Mouse (Mus musculus): ENCODE measurements around the gene Rbm20. TPM values are rescaled to one million over a fixed set of nuclear protein-coding genes. Genes with fewer than 3 reads are reported as not detected.

Rbm20 gene
- total and polyA plus RNA-seq, 3 experiments, result 37.3 to 58.6 TPM; not detected in 1

DNA sequence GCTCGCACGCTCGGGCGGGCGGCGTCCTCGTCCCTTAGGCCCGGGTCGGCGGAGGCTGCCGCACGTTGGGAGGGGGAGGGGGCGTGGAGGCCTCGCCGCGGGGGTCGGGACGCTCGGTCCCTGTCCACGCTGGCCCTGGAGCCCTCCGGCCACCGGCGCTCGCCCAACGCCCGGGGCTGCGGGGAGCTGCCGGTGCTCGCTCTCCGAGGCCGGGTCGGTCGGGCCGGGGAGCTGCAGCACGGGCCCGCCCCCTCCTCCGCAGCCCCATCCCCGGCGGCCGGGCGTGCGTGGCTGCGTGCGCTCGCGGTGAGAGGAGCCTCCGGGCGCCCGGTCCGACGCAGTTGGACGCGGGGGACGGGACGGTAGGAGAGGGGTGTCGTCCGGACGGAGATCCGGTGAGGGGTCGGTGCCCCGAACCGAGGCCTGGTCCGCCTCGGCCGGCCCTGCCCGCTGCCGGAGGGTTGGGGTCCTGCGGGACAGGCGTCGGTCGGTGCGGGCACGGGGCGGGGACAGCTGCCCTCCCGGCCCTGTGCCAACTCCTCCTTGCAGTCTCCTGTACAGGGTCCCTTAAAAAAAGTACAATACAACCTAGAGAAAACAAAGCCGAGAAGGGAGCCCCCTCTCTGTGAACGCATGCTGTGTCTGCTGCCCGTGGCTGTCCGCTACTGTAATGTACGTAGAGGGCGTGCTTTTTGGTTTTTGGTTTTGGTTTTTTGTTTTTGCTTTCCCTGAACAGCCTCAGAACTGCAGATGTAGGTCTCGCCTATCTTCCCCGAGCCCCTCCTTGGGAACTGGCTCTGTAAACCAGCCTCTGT lies 226.6 kb downstream of the Rbm20 start (continued):
- no peak for TF ChIP-seq ZKSCAN1 (IDR thresholded peaks at IDR 0.05; ENCODE audit: low read depth, low read length)
- TF ChIP-seq JUND (IDR thresholded peaks at IDR 0.05; ENCODE audit: low read depth, low read length), result no peak
- peak; percentile 67 for TF ChIP-seq HCFC1 (IDR thresholded peaks at IDR 0.05; ENCODE audit: low read depth, low read length)
- peak; percentile 41; the same call in 1 of the 2 replicates for TF ChIP-seq CHD1 (IDR thresholded peaks at IDR 0.05; ENCODE audit: low read depth, low read length)
- TF ChIP-seq MYB (IDR thresholded peaks at IDR 0.05; ENCODE audit: low read depth, low read length), result no peak
- peak; percentile 73 for TF ChIP-seq ZNF384 (IDR thresholded peaks at IDR 0.05; ENCODE audit: low read depth, low read length)
- 0 out of 2 replicates have a peak, but pooled peaks have one; percentile 70 for TF ChIP-seq UBTF (IDR thresholded peaks at IDR 0.05; ENCODE audit: borderline replicate concordance, insufficient read depth, low read depth, low read length)
- TF ChIP-seq MEF2A (IDR thresholded peaks at IDR 0.05; ENCODE audit: extremely low read depth, insufficient replicate concordance, low read depth, low read length, poor library complexity, severe bottlenecking), result no peak
- no peak for TF ChIP-seq TAL1 (IDR thresholded peaks at IDR 0.05; ENCODE audit: low read length)

DNA sequence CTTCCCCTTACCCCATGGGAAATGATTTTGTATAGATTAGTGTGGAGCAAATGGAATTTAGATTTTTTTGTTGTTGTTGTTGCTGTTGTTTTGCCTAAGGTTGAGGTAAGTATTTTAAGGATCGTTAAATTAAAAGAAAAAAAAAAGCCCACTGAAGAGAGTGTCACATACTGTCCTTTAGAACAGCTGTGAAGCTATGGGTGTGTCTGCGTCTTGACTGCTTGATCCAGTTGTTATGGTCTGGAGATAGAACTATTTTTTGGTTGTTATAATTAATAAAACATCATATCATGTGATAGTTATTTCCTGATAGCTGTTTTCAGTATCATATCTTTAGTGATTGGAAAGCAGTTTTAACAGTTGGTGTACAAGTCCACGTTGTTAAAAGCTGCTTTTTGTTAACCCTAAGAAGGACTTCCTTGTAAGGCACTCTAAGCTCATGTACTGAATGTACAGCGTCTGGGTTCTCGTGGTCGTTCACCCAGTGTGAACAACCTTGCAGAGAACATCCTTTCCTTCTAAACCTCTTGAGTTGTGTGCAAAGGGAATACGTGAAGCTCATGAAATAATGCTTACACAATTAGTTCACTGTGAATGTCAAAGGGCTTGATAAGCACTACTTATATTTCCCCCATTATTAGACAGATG lies 227.9 kb downstream of the Rbm20 start:
- peak; percentile 67 for DNase-seq (ENCODE audit: low read depth, low spot score)
- Histone ChIP-seq H3K9me3 (replicated peaks; ENCODE audit: insufficient read depth, low read length) (no peaks in the 10 kb centered on the region), H3K27me3 (ENCODE audit: control insufficient read depth in 1 of 2, insufficient read depth in 2 of 2, low read length in 2 of 2) (no peaks in the 10 kb centered on the region), H3K36me3 (ENCODE audit: control insufficient read depth in 1 of 2, insufficient read depth in 2 of 2, low read length in 2 of 2) (peaks cover 4 to 14% of the 10 kb centered on the region in 2 experiments; a peak in 3 of 4 replicates), H3K27ac (ENCODE audit: control insufficient read depth, low read depth, low read length) (peak overlapping the region; percentile 29; the same call in 1 of the 2 replicates), H3K79me2 (ENCODE audit: control insufficient read depth, insufficient read depth, low read length, poor library complexity) (peaks cover 12% of the 10 kb centered on the region), H3K4me3 (ENCODE audit: control insufficient read depth in 1 of 2, insufficient read depth in 1 of 2, low read depth in 2 of 2, low read length in 2 of 2) (peak overlapping the region; percentile 47 to 96), H3K9ac (ENCODE audit: control insufficient read depth, low read depth, low read length, poor library complexity, severe bottlenecking) (peak overlapping the region; percentile 60), H3K4me1 (ENCODE audit: control insufficient read depth in 1 of 2, insufficient read depth in 2 of 2, low read length in 2 of 2) (peaks cover 13 to 17% of the 10 kb centered on the region in 2 experiments)
- TF ChIP-seq RCOR1 (IDR thresholded peaks at IDR 0.05; ENCODE audit: low read depth, low read length), result no peak
- TF ChIP-seq CHD1 (IDR thresholded peaks at IDR 0.05; ENCODE audit: low read depth, low read length), result no peak
- TF ChIP-seq TAL1 (IDR thresholded peaks at IDR 0.05; ENCODE audit: low read length), result no peak
- TF ChIP-seq USF2 (IDR thresholded peaks at IDR 0.05; ENCODE audit: borderline replicate concordance in 1 of 2, insufficient read depth in 1 of 2, low read depth in 1 of 2, low read length in 2 of 2), result no peak
- TF ChIP-seq NELFE (IDR thresholded peaks at IDR 0.05; ENCODE audit: low read depth, low read length), result no peak
- TF ChIP-seq USF1 (IDR thresholded peaks at IDR 0.05; ENCODE audit: low read depth, low read length), result no peak
- TF ChIP-seq E2F4 (IDR thresholded peaks at IDR 0.05; ENCODE audit: borderline replicate concordance, low read depth, low read length), result no peak
- TF ChIP-seq MYC (IDR thresholded peaks at IDR 0.05; ENCODE audit: low read depth, low read length), result peak; percentile 54; the same call in 1 of the 2 replicates
- no peak for TF ChIP-seq CHD2 (IDR thresholded peaks at IDR 0.05; ENCODE audit: low read length)
- no peak for TF ChIP-seq POLR2AphosphoS2 (IDR thresholded peaks at IDR 0.05; ENCODE audit: low read length)
- TF ChIP-seq MAZ (IDR thresholded peaks at IDR 0.05; ENCODE audit: low read depth, low read length), result no peak
- no peak for TF ChIP-seq TCF12 (IDR thresholded peaks at IDR 0.05; ENCODE audit: low read depth, low read length)
- TF ChIP-seq POLR2A (IDR thresholded peaks at IDR 0.05; ENCODE audit: control insufficient read depth in 1 of 2, insufficient read depth in 1 of 2, low read depth in 1 of 2, low read length in 2 of 2, poor library complexity in 1 of 2), result no peak
- TF ChIP-seq MXI1 (IDR thresholded peaks at IDR 0.05; ENCODE audit: low read depth, low read length), result peak; percentile 47; the same call in 1 of the 2 replicates
- no peak for TF ChIP-seq POLR2AphosphoS5 (IDR thresholded peaks at IDR 0.05; ENCODE audit: borderline replicate concordance, low read depth, low read length)
- peak; percentile 51 for TF ChIP-seq ETS1 (IDR thresholded peaks at IDR 0.05; ENCODE audit: low read depth, low read length)
- TF ChIP-seq MAFK (IDR thresholded peaks at IDR 0.05; ENCODE audit: borderline replicate concordance, low read depth, low read length), result 0 out of 2 replicates have a peak, but pooled peaks have one; percentile 4
- TF ChIP-seq NRF1 (IDR thresholded peaks at IDR 0.05; ENCODE audit: insufficient read depth, low read depth, low read length, poor library complexity, severe bottlenecking), result no peak
- TF ChIP-seq SIN3A (IDR thresholded peaks at IDR 0.05; ENCODE audit: low read length), result peak; percentile 49; the same call in 1 of the 2 replicates
- no peak for TF ChIP-seq ELF1 (IDR thresholded peaks at IDR 0.05; ENCODE audit: low read depth, low read length)
- no peak for TF ChIP-seq KAT2A (conservative IDR thresholded peaks at IDR 0.05; ENCODE audit: low read depth, low read length)

All from MEL (cell line).